Mouse (Mus musculus): ENCODE results near the gene Hnrnpdl. TPM values are rescaled to one million over a fixed set of nuclear protein-coding genes. Genes with fewer than 3 reads are reported as not detected.

Hnrnpdl gene
- 258 and 273 TPM in 2 replicates for polyA plus RNA-seq (2016; fragmentation: Nextera tagmentation; extraction: Ambion mirVana)

GRCm38 (mm10) chr5:100039602-100040142 lies at the start of gene Hnrnpdl, which contains the start of gene Enoph1:
TSS of gene Hnrnpdl (minus strand) at chr5:100039664.
TSS of gene Enoph1 (plus strand) at chr5:100039985.
- peak; percentile 92 for ATAC-seq (ENCODE audit: low FRiP score)
- H3K27ac ChIP-seq, result peak within 1 kb of the TSS; percentile 99
- peaks cover 26% of the 10 kb centered on the region for H3K4me1 ChIP-seq
- peaks cover 14% of the 10 kb centered on the region for H3K36me3 ChIP-seq
- H3K9me3 ChIP-seq (replicated peaks), result no peaks in the 10 kb centered on the region
- H3K4me3 ChIP-seq, result peak within 1 kb of the TSS; percentile 96
- H3K27me3 ChIP-seq, result no peaks in the 10 kb centered on the region
- WGBS, result under 1% methylated on average over 57 of the region's 57 CpGs
- peak within 1 kb of the TSS; percentile 73 for H3K4me2 ChIP-seq (replicated peaks)
- peak within 1 kb of the TSS; percentile 99 for H3K9ac ChIP-seq

GRCm38 (mm10) chr5:100085097-100085496 lies 45.6 kb upstream of the Hnrnpdl start:
- Histone ChIP-seq H3K4me1 (peaks cover 10% of the 10 kb centered on the region; the same call in 1 of the 2 replicates), H3K27me3 (no peaks in the 10 kb centered on the region), H3K4me3 (no peak overlapping the region), H3K9me3 (replicated peaks) (no peaks in the 10 kb centered on the region), H3K9ac (no peak overlapping the region), H3K4me2 (replicated peaks) (no peak overlapping the region), H3K36me3 (no peaks in the 10 kb centered on the region), H3K27ac (0 out of 2 replicates have a peak overlapping the region, but pooled peaks have one; percentile 12)
- no peak for ATAC-seq (ENCODE audit: low FRiP score)
- WGBS, result 77% methylated on average over 8 of the region's 8 CpGs

GRCm38 (mm10) chr5:100083953-100084562 lies 44.6 kb upstream of the Hnrnpdl start:
- H3K4me3 ChIP-seq, result no peak overlapping the region
- WGBS, result 71% methylated on average over 12 of the region's 12 CpGs
- H3K9me3 ChIP-seq (replicated peaks), result no peaks in the 10 kb centered on the region
- no peak overlapping the region for H3K4me2 ChIP-seq (replicated peaks)
- H3K27ac ChIP-seq, result no peak overlapping the region
- no peaks in the 10 kb centered on the region for H3K27me3 ChIP-seq
- H3K9ac ChIP-seq, result no peak overlapping the region
- no peak for ATAC-seq (ENCODE audit: low FRiP score)
- no peaks in the 10 kb centered on the region for H3K36me3 ChIP-seq
- H3K4me1 ChIP-seq, result peaks cover 16% of the 10 kb centered on the region

- Histone ChIP-seq H3K9ac (no peak overlapping the region), H3K4me1 (peaks cover 21% of the 10 kb centered on the region), H3K27me3 (no peaks in the 10 kb centered on the region), H3K36me3 (no peaks in the 10 kb centered on the region), H3K4me3 (no peak overlapping the region), H3K4me2 (replicated peaks) (no peak overlapping the region), H3K27ac (no peak overlapping the region), H3K9me3 (replicated peaks) (no peaks in the 10 kb centered on the region)
- no peak for ATAC-seq (ENCODE audit: low FRiP score)
- WGBS, result 92% methylated on average over 4 of the region's 4 CpGs
Measured at GRCm38 (mm10) chr5:100082006-100082405, 42.5 kb upstream of the Hnrnpdl start.

GRCm38 (mm10) chr5:100079931-100080275 lies 40.4 kb upstream of the Hnrnpdl start:
- H3K9me3 ChIP-seq (replicated peaks), result no peaks in the 10 kb centered on the region
- H3K27ac ChIP-seq, result no peak overlapping the region
- peak; percentile 17; the same call in 1 of the 2 replicates for ATAC-seq (ENCODE audit: low FRiP score)
- H3K27me3 ChIP-seq, result no peaks in the 10 kb centered on the region
- peak overlapping the region; percentile 51 for H3K4me2 ChIP-seq (replicated peaks)
- no peak overlapping the region for H3K4me3 ChIP-seq
- WGBS, result 76% methylated on average over 8 of the region's 8 CpGs
- no peak overlapping the region for H3K9ac ChIP-seq
- no peaks in the 10 kb centered on the region for H3K36me3 ChIP-seq
- H3K4me1 ChIP-seq, result peaks cover 15% of the 10 kb centered on the region

GRCm38 (mm10) chr5:100079040-100079930 lies 39.8 kb upstream of the Hnrnpdl start:
- 32% methylated on average over 36 of the region's 36 CpGs for WGBS
- Histone ChIP-seq H3K4me2 (replicated peaks) (peak overlapping the region; percentile 51), H3K4me1 (peaks cover 15% of the 10 kb centered on the region), H3K27ac (no peak overlapping the region), H3K36me3 (no peaks in the 10 kb centered on the region), H3K27me3 (no peaks in the 10 kb centered on the region), H3K4me3 (peak overlapping the region; percentile 25), H3K9ac (peak overlapping the region; percentile 39), H3K9me3 (replicated peaks) (no peaks in the 10 kb centered on the region)
- ATAC-seq (ENCODE audit: low FRiP score), result peak; percentile 55; the same call in 1 of the 2 replicates

- H3K4me1 ChIP-seq, result peaks cover 8% of the 10 kb centered on the region; the same call in 1 of the 2 replicates
- H3K27ac ChIP-seq, result no peak overlapping the region
- no peak overlapping the region for H3K9ac ChIP-seq
- no peaks in the 10 kb centered on the region for H3K9me3 ChIP-seq (replicated peaks)
- no peaks in the 10 kb centered on the region for H3K27me3 ChIP-seq
- H3K4me2 ChIP-seq (replicated peaks), result no peak overlapping the region
- H3K36me3 ChIP-seq, result peaks cover 9% of the 10 kb centered on the region
- WGBS, result 66% methylated on average over 4 of the region's 4 CpGs
- no peak overlapping the region for H3K4me3 ChIP-seq
- ATAC-seq (ENCODE audit: low FRiP score), result no peak
Measured at GRCm38 (mm10) chr5:100074571-100074970, 35.1 kb upstream of the Hnrnpdl start.

GRCm38 (mm10) chr5:100072557-100072956 lies 33.1 kb upstream of the Hnrnpdl start:
- Histone ChIP-seq H3K4me2 (replicated peaks) (no peak overlapping the region), H3K27ac (no peak overlapping the region), H3K4me3 (no peak overlapping the region), H3K9ac (no peak overlapping the region), H3K4me1 (no peaks in the 10 kb centered on the region), H3K9me3 (replicated peaks) (no peaks in the 10 kb centered on the region), H3K27me3 (no peaks in the 10 kb centered on the region), H3K36me3 (peaks cover 18% of the 10 kb centered on the region)
- WGBS, result 82% methylated on average over 9 of the region's 9 CpGs
- no peak for ATAC-seq (ENCODE audit: low FRiP score)

GRCm38 (mm10) chr5:100071541-100071940 lies 32.1 kb upstream of the Hnrnpdl start:
- Histone ChIP-seq H3K27ac (no peak overlapping the region), H3K9ac (no peak overlapping the region), H3K36me3 (peaks cover 22% of the 10 kb centered on the region), H3K4me1 (no peaks in the 10 kb centered on the region), H3K4me2 (replicated peaks) (no peak overlapping the region), H3K27me3 (no peaks in the 10 kb centered on the region), H3K9me3 (replicated peaks) (no peaks in the 10 kb centered on the region), H3K4me3 (no peak overlapping the region)
- 90% methylated on average over 5 of the region's 5 CpGs for WGBS
- no peak for ATAC-seq (ENCODE audit: low FRiP score)

- Histone ChIP-seq H3K9ac (no peak overlapping the region), H3K27ac (no peak overlapping the region), H3K36me3 (peaks cover 28% of the 10 kb centered on the region), H3K4me3 (no peak overlapping the region), H3K27me3 (no peaks in the 10 kb centered on the region), H3K4me2 (replicated peaks) (no peak overlapping the region), H3K9me3 (replicated peaks) (no peaks in the 10 kb centered on the region), H3K4me1 (no peaks in the 10 kb centered on the region)
- 31% methylated on average over 3 of the region's 3 CpGs for WGBS
- ATAC-seq (ENCODE audit: low FRiP score), result peak; percentile 46; the same call in 1 of the 2 replicates
Measured at GRCm38 (mm10) chr5:100070255-100070654, 30.8 kb upstream of the Hnrnpdl start.

- H3K4me3 ChIP-seq, result no peak overlapping the region
- H3K36me3 ChIP-seq, result peaks cover 34% of the 10 kb centered on the region
- H3K27ac ChIP-seq, result no peak overlapping the region
- 93% methylated on average over 2 of the region's 2 CpGs for WGBS
- no peaks in the 10 kb centered on the region for H3K27me3 ChIP-seq
- H3K9ac ChIP-seq, result no peak overlapping the region
- no peaks in the 10 kb centered on the region for H3K9me3 ChIP-seq (replicated peaks)
- H3K4me2 ChIP-seq (replicated peaks), result no peak overlapping the region
- H3K4me1 ChIP-seq, result no peaks in the 10 kb centered on the region
- no peak for ATAC-seq (ENCODE audit: low FRiP score)
Measured at GRCm38 (mm10) chr5:100069526-100069925, 30.1 kb upstream of the Hnrnpdl start.

- 92% methylated on average over 16 of the region's 16 CpGs for WGBS
- H3K27ac ChIP-seq, result no peak overlapping the region
- no peaks in the 10 kb centered on the region for H3K27me3 ChIP-seq
- H3K36me3 ChIP-seq, result peaks cover 40% of the 10 kb centered on the region
- no peak overlapping the region for H3K9ac ChIP-seq
- no peaks in the 10 kb centered on the region for H3K9me3 ChIP-seq (replicated peaks)
- no peak for ATAC-seq (ENCODE audit: low FRiP score)
- H3K4me2 ChIP-seq (replicated peaks), result no peak overlapping the region
- H3K4me1 ChIP-seq, result no peaks in the 10 kb centered on the region
- no peak overlapping the region for H3K4me3 ChIP-seq
Measured at GRCm38 (mm10) chr5:100067579-100067978, 28.1 kb upstream of the Hnrnpdl start.
